Mouse (Mus musculus): ENCODE results near the gene Sgms1.
"Not testable (repeated sequence)": the region's sequence is repeated elsewhere in the genome, so short reads cannot be mapped to it uniquely, and the experiment has no call there.

Sgms1 gene

DNA sequence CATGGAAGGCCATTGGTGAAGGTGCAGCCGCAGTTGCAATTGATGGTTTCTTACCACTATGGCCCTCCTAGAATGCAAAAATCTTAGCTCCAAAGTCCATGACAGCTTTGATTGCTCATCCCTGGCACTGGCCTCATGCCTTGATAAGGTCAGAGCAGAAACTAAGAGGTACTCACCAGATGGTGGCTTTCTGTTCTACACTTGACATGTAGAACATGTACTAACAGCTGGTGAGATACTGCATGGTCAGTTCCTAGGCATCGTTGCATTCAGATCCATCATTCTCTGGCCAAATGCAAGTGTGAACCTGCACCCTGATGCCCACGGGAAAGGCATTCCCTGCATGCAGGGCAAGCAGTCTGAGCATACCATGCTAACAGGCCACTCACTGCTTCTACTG, 63.4 kb downstream of the Sgms1 start:
- no peak for DNase-seq (ENCODE audit: low spot score in 2 of 2)

DNA sequence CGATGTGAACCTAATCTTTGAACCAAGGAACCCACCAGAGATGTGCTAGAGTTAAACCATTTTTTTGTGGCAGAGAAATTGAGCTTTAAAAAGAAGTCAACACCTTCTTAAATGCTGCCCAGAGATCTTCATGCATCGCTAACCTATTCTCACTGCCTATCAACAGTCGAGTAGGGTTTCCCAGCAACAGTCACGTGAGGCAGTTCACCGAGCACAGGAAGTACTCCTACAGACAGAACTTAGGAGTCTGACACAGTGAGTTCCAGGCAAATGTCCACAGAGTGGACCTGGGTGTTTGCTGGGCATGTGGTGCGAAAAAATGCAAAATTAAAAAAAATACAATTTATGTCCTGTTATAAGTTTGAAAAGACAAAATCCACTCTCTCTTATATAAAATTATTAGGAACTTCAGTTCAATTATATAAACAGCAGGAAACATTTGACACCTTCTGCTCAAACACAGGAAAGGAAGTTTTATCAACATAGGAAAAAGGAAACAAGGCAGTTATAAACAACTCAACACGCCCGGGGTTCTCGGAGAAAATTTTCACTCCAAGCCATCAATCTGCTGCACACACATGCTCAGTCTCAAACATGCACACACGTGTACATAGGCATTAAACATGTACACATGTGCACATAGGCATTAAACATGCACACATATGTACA, 64.3 kb downstream of the Sgms1 start:
- no peak for DNase-seq (ENCODE audit: low spot score in 2 of 2)

DNA sequence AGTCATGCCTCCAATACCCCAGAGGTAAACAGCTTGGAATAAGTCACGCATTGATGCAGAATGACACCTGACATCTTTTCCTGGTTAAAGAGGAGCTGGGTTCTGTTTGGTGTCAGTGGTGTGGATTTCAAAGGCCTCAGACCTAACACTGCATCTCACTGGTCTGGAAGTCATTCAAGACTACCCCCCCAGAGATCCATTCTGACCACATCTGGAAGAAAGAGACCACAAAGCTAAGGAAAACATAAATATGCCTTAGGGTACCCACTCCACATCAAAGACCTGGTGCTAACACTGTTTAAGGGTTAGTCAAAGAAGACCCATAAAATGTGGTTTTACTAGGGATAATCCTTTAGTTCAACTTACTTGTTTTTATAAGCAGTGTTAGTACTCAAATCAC, 65.0 kb downstream of the Sgms1 start:
- no peak for DNase-seq (ENCODE audit: low spot score in 2 of 2)

DNA sequence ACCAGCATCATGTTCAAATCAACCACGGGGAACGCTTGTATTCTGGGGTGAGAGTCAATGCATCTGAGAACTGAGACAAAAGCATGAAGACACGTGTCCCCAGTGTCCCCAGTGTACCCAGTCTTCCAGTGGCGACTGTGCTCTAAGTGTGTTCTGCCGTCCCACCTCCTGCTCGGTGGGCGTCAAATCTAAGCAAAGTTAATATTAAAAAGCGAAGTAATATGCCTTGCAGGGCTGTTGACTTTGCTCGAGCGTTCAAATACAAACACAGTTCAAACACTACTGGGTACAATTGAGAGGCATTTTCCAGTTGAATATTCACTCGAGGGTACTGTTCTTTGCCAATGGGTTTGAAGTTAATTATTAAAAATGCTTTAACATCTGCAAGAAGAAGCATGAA, 66.4 kb downstream of the Sgms1 start:
- no peak for DNase-seq (ENCODE audit: low spot score in 2 of 2)

DNA sequence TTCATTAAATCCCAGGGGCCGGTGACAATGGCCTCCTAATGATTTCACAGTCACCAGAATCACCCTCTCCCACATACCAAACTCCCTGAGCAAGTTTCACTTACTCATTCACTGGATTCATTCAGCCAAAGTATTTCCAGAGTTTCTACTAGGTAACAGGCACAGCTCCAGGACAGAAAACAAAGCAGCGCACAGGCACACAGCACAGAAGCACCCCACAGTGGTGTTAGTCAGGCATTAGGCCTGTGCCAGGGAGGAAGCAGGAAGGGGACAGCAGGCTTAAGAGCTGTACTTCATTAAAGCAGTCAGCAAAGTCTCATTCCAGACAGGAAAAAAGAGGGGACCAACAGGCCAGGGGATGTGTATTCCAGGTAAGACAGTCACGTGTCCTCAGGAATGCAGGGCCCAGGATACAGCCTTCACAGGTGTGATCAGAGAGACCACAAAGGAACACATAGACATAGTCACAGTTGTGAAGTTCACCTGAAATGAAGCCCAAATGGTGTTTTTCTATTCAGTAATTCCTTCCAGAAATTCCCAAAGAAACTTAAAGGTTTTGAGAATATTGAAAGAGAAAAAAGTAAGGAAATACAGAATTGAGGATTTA, 67.0 kb downstream of the Sgms1 start:
- peak in 1 of 2 experiments; percentile 68 for DNase-seq (ENCODE audit: low spot score in 2 of 2)

DNA sequence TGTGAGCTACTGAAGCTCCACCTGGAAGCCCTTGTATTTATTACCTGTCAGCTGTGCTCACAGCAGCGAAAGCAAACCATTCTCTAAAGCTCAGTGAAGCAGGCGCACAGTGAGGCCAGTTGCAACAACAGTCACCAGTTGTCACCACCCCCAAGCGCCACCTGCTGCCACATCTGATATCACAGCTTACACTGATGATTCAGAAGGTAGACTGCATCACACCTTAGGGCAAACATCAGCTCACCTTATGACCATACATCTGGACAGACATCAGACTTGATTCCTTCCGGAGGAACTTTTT, 69.2 kb downstream of the Sgms1 start:
- peak in 1 of 2 experiments; percentile 51 for DNase-seq (ENCODE audit: low spot score in 2 of 2)

DNA sequence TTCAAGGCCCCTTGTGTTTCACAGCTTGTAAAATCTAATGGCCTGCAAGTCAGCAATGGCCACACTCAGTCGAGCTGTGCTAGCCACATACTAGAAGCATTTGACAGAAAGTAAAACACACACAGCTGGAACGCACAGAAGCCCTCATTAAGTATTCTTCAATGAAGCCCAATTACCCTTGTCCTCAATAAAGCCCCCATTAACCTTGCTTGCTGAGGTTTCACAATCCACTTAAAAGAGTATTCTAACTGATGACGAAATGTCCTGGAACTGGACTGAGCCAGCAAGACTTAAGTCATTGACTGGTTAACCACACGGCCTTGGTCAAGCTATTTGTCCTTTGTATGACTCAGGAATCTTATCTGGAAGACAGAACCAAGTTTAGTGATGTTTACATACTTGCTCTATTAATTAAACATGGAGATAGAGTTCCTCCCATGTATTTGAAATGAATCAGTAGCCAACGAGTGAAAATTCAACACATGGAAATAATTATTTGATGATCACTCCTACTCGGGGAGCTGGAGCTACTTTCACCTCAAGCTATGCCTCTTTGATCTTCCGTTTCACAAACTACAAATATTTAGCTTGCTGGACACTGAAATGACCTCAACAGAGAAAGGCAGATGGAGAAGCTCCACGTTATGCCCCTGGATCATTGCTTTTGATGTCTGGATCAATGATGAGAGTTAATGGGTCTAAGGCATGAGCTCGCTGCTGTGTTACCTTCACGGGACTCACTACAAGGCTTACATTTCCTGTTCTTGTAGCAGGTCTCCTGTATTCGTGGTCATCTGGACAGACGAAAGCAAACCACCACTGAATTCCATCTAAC, 69.8 kb downstream of the Sgms1 start:
- DNase-seq (ENCODE audit: low spot score in 2 of 2), result no peak

DNA sequence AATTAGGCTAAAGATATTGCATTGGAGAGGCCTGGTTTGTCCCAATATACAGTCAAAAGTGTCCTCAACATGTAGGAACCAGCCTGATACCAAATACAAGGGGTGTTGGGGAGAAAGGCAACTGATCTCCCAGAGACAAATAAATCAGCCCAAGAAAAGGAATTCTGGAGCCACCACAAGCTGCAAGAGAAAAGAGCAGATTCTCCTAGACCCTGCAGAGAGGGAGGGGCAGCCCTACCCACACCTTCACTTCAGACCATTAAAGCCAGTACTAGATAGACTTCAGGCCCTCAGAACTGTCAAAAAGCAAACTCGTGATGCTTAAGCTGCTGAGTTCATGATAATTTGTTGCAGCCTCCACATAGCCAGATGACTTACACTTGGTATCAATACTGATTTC, 70.5 kb downstream of the Sgms1 start:
- DNase-seq (ENCODE audit: low spot score in 2 of 2), result no peak

DNA sequence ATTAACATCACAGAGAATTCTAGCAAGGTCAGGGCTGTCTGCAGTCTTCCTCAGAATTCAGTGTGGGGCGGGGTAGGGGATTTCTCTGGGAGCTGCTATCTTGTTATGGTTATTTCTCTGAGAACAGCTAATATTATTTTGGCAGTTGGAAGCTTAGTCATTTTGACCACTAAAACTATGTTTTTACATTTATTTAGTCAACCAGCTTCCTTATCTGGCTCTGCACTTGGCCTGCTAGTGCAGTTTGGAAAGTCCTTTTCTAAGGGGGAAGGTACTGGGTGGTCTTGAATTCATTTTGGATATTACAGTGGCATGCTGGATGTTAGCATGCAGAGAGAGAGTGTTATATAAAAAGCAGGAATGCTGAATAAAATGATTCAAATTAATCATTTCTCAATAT, 72.2 kb downstream of the Sgms1 start:
- DNase-seq (ENCODE audit: low spot score in 2 of 2), result not testable (repeated sequence)

DNA sequence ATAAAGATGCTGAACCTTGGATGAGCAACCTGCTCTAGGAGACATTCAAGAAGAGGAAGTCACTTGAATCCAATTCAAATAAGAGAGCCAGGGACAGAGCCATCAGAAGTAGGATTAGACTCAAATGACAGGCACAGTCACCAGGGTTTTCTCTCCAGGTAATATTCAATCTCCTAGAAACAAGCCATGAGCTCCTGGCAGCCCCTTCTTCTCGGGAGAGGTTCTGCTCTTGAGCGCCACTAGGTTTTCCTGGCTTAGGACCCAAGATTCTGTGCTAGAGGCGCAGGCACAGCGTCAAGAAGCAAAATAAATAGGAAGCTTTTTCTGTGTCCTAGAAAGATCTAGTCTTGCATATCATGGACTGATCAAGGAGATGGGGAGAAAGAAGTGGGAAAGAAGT, 76.2 kb downstream of the Sgms1 start:
- no peak for DNase-seq (ENCODE audit: low spot score in 2 of 2)

DNA sequence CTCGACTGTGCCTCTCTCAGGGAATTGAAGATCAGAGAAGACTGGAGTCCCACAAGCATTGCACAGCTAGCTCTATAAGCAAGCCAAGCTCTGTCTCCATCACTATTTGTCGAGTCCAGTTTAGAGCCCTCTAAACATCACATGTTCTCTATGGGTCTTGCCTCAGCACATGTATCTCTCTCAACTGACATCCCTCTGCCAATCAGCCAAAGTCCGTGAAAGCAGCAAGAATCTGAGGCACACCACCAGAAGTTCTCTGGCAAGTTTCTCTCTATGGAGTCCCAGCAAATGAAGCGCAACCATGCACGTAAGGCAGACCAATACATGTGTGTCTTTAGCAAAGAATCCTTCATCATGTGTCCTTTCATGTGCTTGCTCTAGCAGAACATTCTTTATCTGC, 77.8 kb downstream of the Sgms1 start:
- no peak for DNase-seq (ENCODE audit: low spot score in 2 of 2)

DNA sequence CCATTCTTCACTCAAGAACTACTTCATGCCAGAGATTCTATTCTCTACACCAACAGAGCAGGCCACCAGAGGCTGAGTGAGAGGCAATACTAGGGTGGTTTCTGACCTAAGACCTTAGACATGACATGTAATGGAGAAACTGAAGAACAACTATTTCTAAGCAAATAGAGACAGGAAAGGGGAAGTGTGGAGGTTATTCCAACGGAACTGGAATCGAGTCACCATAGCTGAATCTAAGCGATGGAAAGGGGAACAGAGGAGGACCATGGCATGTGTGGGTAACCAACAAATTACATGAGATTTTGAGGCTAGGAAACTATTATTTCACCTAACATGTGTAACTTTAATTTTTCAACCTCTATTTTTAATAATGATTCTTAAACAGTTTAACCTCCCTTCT, 78.5 kb downstream of the Sgms1 start:
- DNase-seq (ENCODE audit: low spot score in 2 of 2), result no peak

DNA sequence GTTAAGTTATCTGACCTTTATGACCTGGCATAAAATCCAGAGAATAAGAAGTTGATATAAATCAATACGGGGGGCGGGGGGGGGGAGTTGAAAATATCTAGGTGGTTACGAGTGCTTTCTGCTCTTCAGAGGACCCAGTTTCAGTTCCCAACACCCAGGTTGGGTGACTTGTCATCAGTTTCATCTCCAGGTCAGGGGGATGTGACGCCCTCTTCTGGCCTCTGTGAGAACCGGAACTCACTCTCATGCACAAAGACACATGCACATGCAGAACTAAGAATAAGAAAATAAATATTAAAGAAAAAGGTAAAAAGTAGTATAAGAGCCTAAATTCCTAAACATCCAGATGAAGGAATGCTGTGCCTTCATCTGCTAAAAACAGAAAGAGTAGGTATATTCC, 79.0 kb downstream of the Sgms1 start:
- DNase-seq (ENCODE audit: low spot score in 2 of 2), result no peak

DNA sequence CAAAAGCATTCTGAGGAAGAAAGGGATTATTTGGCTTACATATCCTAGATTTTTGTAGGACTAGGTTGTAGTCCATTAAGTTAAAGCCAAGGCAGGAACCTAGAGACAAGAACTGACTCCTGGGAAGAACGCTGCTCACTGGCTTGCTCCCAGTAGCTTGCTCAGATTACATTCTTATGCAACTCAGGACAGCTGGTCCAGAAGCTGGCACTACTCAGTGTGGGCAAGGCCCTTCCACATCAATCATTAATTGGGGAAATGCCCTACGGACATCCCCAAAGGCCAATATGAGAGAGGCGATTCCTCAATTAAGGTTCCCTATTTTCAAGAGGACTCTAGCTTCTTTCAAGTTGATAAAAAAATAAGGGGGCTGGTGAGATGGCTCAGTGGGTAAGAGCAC, 80.2 kb downstream of the Sgms1 start:
- no peak for DNase-seq (ENCODE audit: low spot score in 2 of 2)

DNA sequence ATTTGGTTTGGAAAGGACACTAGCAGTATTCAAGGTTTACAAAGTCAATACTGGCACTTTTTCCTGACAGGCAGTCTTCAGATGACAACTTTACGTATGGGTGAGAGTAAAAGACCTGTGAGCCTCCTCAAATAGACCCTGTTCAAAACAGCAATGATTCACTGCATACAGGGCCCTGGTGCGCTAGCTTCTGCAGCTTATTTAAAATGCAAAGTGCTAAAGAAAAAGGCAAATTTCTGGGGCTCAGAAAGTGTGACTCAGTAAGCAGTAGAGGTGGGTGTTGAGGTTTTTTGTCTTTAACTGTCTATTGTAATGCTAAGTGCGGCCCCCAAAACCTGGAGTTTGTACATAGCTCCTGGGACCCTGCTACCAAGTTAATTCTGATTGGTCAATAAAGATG, 81.2 kb downstream of the Sgms1 start:
- DNase-seq (ENCODE audit: low spot score in 2 of 2), result no peak

DNA sequence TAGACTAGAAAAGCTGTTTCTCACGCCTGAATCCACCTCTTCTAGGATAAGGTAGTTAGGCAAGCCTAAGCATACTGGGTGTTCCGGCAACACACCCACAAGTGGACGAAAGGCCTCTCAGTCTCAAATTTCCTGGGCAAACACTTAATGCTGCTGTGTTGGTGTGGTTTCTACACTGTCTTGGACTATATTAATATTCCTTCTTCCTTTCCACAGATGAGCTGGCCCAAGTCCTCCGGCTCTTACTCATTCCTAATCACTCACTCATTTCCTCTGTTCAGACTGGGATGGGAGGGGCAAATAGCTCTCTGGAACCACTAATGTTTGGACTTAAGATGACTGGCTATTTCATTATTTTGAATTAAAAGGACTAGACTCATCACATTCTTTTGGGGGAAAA, 84.6 kb downstream of the Sgms1 start:
- DNase-seq (ENCODE audit: low spot score in 2 of 2), result no peak

DNA sequence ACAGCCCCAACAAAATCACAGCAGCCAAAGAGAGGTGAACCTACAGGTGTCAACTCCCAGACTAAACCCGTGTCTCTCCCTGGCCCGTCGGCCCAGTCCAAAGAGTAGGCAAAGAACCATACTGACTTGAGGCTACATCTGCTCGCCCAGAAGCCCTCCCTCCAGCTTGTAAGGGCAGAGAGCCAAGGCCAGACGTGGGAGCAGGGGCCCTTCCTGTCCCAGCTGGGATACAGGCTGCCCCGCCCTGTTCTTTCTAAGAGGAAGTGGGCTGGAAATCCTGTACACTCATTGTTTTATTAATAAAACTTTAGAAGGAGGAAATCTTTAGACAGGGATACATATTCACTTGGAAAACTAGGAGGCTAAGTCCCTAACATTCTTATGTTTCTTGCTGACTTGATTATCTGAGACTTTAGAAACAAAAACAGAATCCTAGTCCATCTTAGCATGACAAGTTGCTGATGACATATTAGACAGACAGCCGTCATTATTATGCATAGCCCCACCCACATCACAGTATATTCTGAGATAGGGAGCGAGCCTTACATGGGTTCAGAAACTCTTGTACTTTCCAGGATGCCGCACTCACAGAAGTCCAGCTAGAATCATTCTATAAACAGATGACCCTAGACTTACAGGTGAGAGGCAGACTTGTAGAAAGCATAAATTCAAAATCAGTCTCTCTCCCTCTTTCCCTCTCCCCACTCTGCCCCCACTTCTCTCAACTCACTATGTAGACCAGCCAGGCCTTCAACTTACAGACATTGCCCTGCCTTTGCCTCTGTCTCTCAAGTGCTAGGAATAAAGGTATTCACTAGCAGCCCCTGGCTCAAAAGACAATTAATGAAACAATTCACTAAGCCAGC, 85.3 kb downstream of the Sgms1 start:
- DNase-seq (ENCODE audit: low spot score in 2 of 2), result no peak

DNA sequence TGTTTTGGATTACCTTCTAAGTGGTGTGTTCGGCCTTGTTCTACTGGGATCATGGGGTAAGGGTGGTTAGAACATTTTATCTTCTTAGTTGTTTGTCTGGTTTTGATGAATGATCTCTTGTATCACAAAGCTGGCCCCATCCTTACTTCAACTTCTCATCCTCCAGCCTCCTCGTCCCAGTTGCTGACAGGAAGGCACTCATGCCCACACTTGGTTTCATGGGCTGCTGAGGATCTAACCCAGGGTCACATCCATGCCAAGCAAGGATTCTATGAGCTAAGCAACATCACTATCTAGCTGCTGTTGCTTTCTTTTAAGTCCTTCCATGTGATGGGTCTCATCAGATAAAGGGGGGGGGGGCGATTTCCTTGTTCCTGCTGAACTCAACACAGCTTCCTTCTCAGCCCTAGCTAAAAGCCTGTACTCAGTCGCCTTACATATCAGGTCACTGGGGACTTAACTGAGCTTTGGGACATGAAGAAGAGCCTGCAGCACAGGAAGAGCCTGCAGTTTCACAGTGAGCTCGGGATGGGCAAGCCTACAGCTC, 86.6 kb downstream of the Sgms1 start:
- no peak for DNase-seq (ENCODE audit: low spot score in 2 of 2)

DNA sequence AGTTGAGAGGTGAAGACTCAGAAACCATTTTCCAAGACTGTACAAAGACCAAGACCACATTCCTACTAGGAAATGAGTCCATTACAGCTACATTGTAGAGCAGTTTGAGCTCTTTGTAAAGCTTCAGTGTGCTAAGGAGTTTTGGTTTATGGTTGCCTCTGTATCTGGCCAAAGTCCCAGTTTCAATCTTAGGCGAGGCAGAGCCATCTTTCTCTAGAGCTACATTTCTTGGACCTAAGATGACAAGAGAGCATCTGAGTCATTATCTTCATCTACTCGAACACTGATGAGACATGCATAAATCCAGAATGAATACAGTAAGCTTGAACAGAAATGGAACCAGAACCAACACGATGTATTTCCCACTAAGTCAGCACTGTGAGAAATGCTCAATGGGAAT, 87.9 kb downstream of the Sgms1 start:
- DNase-seq (ENCODE audit: low spot score in 2 of 2), result no peak

DNA sequence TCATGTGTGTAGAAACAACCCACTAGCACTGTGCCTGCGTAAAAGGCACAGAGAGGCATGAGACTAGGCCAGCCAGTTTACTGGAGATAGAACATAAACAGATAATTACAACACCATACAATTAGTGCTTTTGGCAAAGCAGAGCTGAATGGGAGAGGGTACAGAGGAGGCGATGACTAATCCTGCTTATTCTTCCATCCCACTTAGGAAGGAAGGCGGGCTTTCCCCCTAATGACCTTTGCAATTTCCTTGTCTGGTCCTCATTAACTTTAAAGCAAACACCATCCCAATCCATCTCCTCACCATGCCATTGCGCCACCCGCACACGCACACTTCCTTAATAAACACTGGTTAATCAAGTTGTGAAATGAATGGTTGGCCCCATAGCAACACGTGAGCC, 91.3 kb downstream of the Sgms1 start:
- DNase-seq (ENCODE audit: low spot score in 2 of 2), result no peak

DNA sequence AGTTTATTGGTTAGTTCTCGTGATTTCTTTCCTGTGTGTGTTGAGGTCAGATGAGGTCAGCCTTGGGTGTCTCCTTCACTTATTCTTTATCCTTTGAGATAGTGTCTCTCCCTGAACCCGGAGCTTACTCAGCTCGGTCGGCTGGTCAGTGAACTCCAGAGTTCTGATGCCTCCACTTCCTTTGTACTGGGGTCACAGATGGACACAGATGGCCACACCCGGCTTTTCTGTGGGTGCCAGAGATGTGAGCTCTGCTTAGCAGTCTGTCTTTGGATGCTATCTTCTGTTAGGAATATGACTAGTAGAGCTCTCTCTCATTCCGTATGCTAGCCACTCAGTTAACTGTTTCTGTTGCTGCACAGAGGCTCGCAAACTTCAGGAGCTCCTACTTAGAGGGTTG, 92.7 kb downstream of the Sgms1 start:
- DNase-seq (ENCODE audit: low spot score in 2 of 2), result no peak

DNA sequence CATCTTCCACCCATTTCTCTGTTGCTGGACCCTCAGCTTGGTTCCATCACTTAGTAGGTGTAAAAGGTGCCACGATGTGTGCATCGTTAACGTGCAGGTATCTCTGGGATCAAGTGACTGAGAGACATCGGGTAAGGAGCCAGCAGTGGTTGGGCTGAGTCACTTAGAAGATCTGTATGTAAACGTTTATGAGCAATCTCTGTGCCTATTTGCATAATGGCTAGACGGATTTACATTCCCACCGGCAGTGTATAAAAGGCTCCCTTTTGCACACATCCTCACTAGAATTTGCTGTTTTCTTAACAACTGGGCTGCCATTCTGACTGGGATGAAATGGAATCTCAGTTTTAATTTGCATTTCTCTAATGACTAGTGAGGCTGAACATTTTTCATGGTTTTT, 93.9 kb downstream of the Sgms1 start:
- no peak for DNase-seq (ENCODE audit: low spot score in 2 of 2)
